Mouse (Mus musculus) heart, postnatal 0 days (tissue): ENCODE measurements at regions not wholly inside any gene's neighbourhood (a gene's known extent, or its start where the extent isn't known, plus 50 kb on each side); places are given as distances from the start of the nearest gene placed in this dataset.

Experiments used
- CTCF ChIP-seq: IDR thresholded peaks from 2 replicates; pipeline ENCODE4 v1.5.1; 2016; ENCODE audit warnings: antibody characterized with exemption, control low read depth, low read depth
- EP300 ChIP-seq: IDR thresholded peaks from 2 replicates; pipeline ENCODE4 v1.6.1; 2016; ENCODE audit warnings: antibody characterized with exemption, low read depth

GRCm38 (mm10) chr4:84203680-84204079 lies 471.4 kb downstream of the Bnc2 start:
- TF ChIP-seq EP300 (no peak), CTCF (no peak)
